Mouse (Mus musculus) limb, embryonic 13.5 days (tissue): ENCODE measurements around the gene Hnf4a. TPM values are rescaled to one million over a fixed set of nuclear protein-coding genes. Genes with fewer than 3 reads are reported as not detected.
"Not testable (repeated sequence)": the region's sequence is repeated elsewhere in the genome, so short reads cannot be mapped to it uniquely, and the experiment has no call there.

ENCODE experiments used
- ATAC-seq: fragments of 200-750 bp; cut with Nextera tagmentation; 2 replicates; pipeline ENCODE4 v1.8.0; 2017; ENCODE audit warnings: low read depth, moderate number of reproducible peaks, moderate TSS enrichment; ENCODE audit not compliant: low FRiP score
- H3K27ac ChIP-seq: fragments of 300-500 bp; sonication (generic); 2 replicates; pipeline ENCODE4 v1.5.1; 2015; ENCODE audit warnings: inconsistent platforms, mild to moderate bottlenecking, moderate library complexity
- H3K27me3 ChIP-seq: fragments of 300-500 bp; sonication (generic); 2 replicates; pipeline ENCODE4 v1.6.1; 2015; ENCODE audit warnings: mild to moderate bottlenecking, inconsistent platforms
- H3K36me3 ChIP-seq: fragments of 300-500 bp; sonication (generic); 2 replicates; pipeline ENCODE4 v1.6.1; 2015; ENCODE audit warnings: inconsistent platforms, mild to moderate bottlenecking, moderate library complexity
- H3K4me1 ChIP-seq: fragments of 300-500 bp; sonication (generic); 2 replicates; pipeline ENCODE4 v1.6.1; 2015; ENCODE audit warnings: inconsistent platforms
- H3K4me2 ChIP-seq: fragments of 300-500 bp; sonication (generic); replicated peaks from 2 replicates; pipeline ENCODE4 v1.6.1; 2015; ENCODE audit warnings: inconsistent platforms, mild to moderate bottlenecking, moderate library complexity
- H3K4me3 ChIP-seq: fragments of 300-500 bp; sonication (generic); 2 replicates; pipeline ENCODE4 v1.5.1; 2015; ENCODE audit warnings: moderate library complexity, mild to moderate bottlenecking, inconsistent platforms
- H3K9ac ChIP-seq: fragments of 300-500 bp; sonication (generic); 2 replicates; pipeline ENCODE4 v1.6.1; 2015; ENCODE audit warnings: mild to moderate bottlenecking, inconsistent platforms
- H3K9me3 ChIP-seq: fragments of 300-500 bp; sonication (generic); 2 replicates; pipeline ENCODE4 v1.6.1; 2016; ENCODE audit warnings: inconsistent platforms
- WGBS: fragments of 180-500 bp; shearing (Covaris S2); methylation state at CpG from one replicate; pipeline ENCODE4 v1.1.7; 2015; 5-methylcytosine and 5-hydroxymethylcytosine counted together
- polyA plus RNA-seq: library from polyadenylated mRNA; unstranded; fragments of >200 nt; fragmentation: Nextera tagmentation; extraction: Ambion mirVana; gene quantifications from 2 replicates; pipeline ENCODE4 v1.2.1, GENCODE M21; 2015

The Hnf4a gene
- 0.18 TPM in 1 of 2 replicates, not detected in the other for polyA plus RNA-seq

- no peak within 1 kb of the TSS for H3K4me2 ChIP-seq
- H3K27ac ChIP-seq, result no peak within 1 kb of the TSS
- H3K4me3 ChIP-seq, result no peak within 1 kb of the TSS
- H3K36me3 ChIP-seq, result no peaks in the 10 kb centered on the region
- H3K9ac ChIP-seq, result no peak within 1 kb of the TSS
- H3K27me3 ChIP-seq, result no peaks in the 10 kb centered on the region
- no peak for ATAC-seq
- H3K4me1 ChIP-seq, result 0 out of 2 replicates have a peak, but pooled peaks cover 5% of the 10 kb centered on the region
- H3K9me3 ChIP-seq, result no peaks in the 10 kb centered on the region
- WGBS, result 84% methylated on average over 10 of the region's 10 CpGs
Observed at GRCm38 (mm10) chr2:163506300-163507004, at the start of gene Hnf4a. Gene Hnf4a, plus strand, starts transcription at chr2:163506808.

GRCm38 (mm10) chr2:163458539-163459265 is 47.9 kb upstream of the Hnf4a start:
- Histone ChIP-seq H3K36me3 (no peaks in the 10 kb centered on the region), H3K4me1 (no peaks in the 10 kb centered on the region), H3K27me3 (peaks cover 32% of the 10 kb centered on the region), H3K9me3 (no peaks in the 10 kb centered on the region), H3K4me2 (no peak overlapping the region), H3K4me3 (no peak overlapping the region), H3K27ac (no peak overlapping the region), H3K9ac (no peak overlapping the region)
- 53% methylated on average over 27 of the region's 27 CpGs for WGBS
- no peak for ATAC-seq

GRCm38 (mm10) chr2:163459380-163459779 is 47.2 kb upstream of the Hnf4a start:
- no peak overlapping the region for H3K27ac ChIP-seq
- no peak overlapping the region for H3K9ac ChIP-seq
- WGBS, result 51% methylated on average over 10 of the region's 10 CpGs
- H3K4me1 ChIP-seq, result no peaks in the 10 kb centered on the region
- H3K9me3 ChIP-seq, result no peaks in the 10 kb centered on the region
- no peak overlapping the region for H3K4me2 ChIP-seq
- peaks cover 32% of the 10 kb centered on the region for H3K27me3 ChIP-seq
- no peak for ATAC-seq
- no peak overlapping the region for H3K4me3 ChIP-seq
- no peaks in the 10 kb centered on the region for H3K36me3 ChIP-seq

- Histone ChIP-seq H3K27me3 (peaks cover 32% of the 10 kb centered on the region), H3K36me3 (no peaks in the 10 kb centered on the region), H3K4me1 (no peaks in the 10 kb centered on the region), H3K27ac (no peak overlapping the region), H3K9ac (no peak overlapping the region), H3K4me2 (no peak overlapping the region), H3K4me3 (no peak overlapping the region), H3K9me3 (no peaks in the 10 kb centered on the region)
- WGBS, result 89% methylated on average over 8 of the region's 8 CpGs
- ATAC-seq, result no peak
Observed at GRCm38 (mm10) chr2:163460622-163461021, 46.0 kb upstream of the Hnf4a start.

GRCm38 (mm10) chr2:163461307-163461706 is 45.3 kb upstream of the Hnf4a start:
- not testable (repeated sequence) for H3K4me2 ChIP-seq, H3K4me1 ChIP-seq
- 94% methylated on average over 9 of the region's 9 CpGs for WGBS

GRCm38 (mm10) chr2:163462386-163462785 is 44.2 kb upstream of the Hnf4a start:
- WGBS, result 76% methylated on average over 5 of the region's 5 CpGs
- no peak for ATAC-seq

More at GRCm38 (mm10) chr2:163461307-163461706, 45.3 kb upstream of the Hnf4a start:
- ATAC-seq, H3K9me3 ChIP-seq, H3K4me3 ChIP-seq, H3K9ac ChIP-seq, H3K36me3 ChIP-seq, H3K27ac ChIP-seq: not testable (repeated sequence)
- H3K27me3 ChIP-seq, result peaks cover 32% of the 10 kb centered on the region

GRCm38 (mm10) chr2:163462801-163463200 is 43.8 kb upstream of the Hnf4a start:
- WGBS, result 74% methylated on average over 11 of the region's 11 CpGs
- no peak for ATAC-seq

More at GRCm38 (mm10) chr2:163462386-163462785, 44.2 kb upstream of the Hnf4a start:
- no peak overlapping the region for H3K27ac ChIP-seq
- no peak overlapping the region for H3K4me2 ChIP-seq
- no peaks in the 10 kb centered on the region for H3K9me3 ChIP-seq
- H3K4me1 ChIP-seq, result no peaks in the 10 kb centered on the region
- no peak overlapping the region for H3K9ac ChIP-seq
- peaks cover 32% of the 10 kb centered on the region for H3K27me3 ChIP-seq
- H3K36me3 ChIP-seq, result peaks cover 7% of the 10 kb centered on the region; the same call in 1 of the 2 replicates
- H3K4me3 ChIP-seq, result no peak overlapping the region

GRCm38 (mm10) chr2:163463251-163463769 is 43.3 kb upstream of the Hnf4a start:
- 62% methylated on average over 10 of the region's 10 CpGs for WGBS

More at GRCm38 (mm10) chr2:163462801-163463200, 43.8 kb upstream of the Hnf4a start:
- no peaks in the 10 kb centered on the region for H3K4me1 ChIP-seq
- no peak overlapping the region for H3K9ac ChIP-seq
- H3K36me3 ChIP-seq, result peaks cover 9% of the 10 kb centered on the region
- no peaks in the 10 kb centered on the region for H3K9me3 ChIP-seq
- H3K27ac ChIP-seq, result no peak overlapping the region
- H3K27me3 ChIP-seq, result peaks cover 30% of the 10 kb centered on the region
- H3K4me3 ChIP-seq, result no peak overlapping the region
- no peak overlapping the region for H3K4me2 ChIP-seq

GRCm38 (mm10) chr2:163463998-163464397 is 42.6 kb upstream of the Hnf4a start:
- H3K9me3 ChIP-seq, result no peaks in the 10 kb centered on the region
- 72% methylated on average over 4 of the region's 4 CpGs for WGBS
- ATAC-seq, result no peak

More at GRCm38 (mm10) chr2:163463251-163463769, 43.3 kb upstream of the Hnf4a start:
- Histone ChIP-seq H3K4me1 (no peaks in the 10 kb centered on the region), H3K4me3 (no peak overlapping the region), H3K4me2 (no peak overlapping the region), H3K27ac (no peak overlapping the region), H3K9ac (no peak overlapping the region), H3K36me3 (peaks cover 15% of the 10 kb centered on the region), H3K27me3 (peaks cover 25% of the 10 kb centered on the region), H3K9me3 (no peaks in the 10 kb centered on the region)
- no peak for ATAC-seq

GRCm38 (mm10) chr2:163464562-163464961 is 42.0 kb upstream of the Hnf4a start:
- 64% methylated on average over 6 of the region's 6 CpGs for WGBS
- Histone ChIP-seq H3K9ac (no peak overlapping the region), H3K27me3 (peaks cover 13% of the 10 kb centered on the region), H3K9me3 (no peaks in the 10 kb centered on the region), H3K27ac (no peak overlapping the region), H3K4me2 (no peak overlapping the region), H3K4me3 (no peak overlapping the region), H3K36me3 (peaks cover 27% of the 10 kb centered on the region), H3K4me1 (no peaks in the 10 kb centered on the region)
- ATAC-seq, result no peak

More at GRCm38 (mm10) chr2:163463998-163464397, 42.6 kb upstream of the Hnf4a start:
- H3K27me3 ChIP-seq, result peaks cover 18% of the 10 kb centered on the region
- H3K36me3 ChIP-seq, result peaks cover 21% of the 10 kb centered on the region
- no peak overlapping the region for H3K4me2 ChIP-seq
- no peak overlapping the region for H3K9ac ChIP-seq
- H3K27ac ChIP-seq, result no peak overlapping the region
- no peak overlapping the region for H3K4me3 ChIP-seq
- no peaks in the 10 kb centered on the region for H3K4me1 ChIP-seq

GRCm38 (mm10) chr2:163466771-163467170 is 39.8 kb upstream of the Hnf4a start:
- no peak overlapping the region for H3K4me2 ChIP-seq
- ATAC-seq, result no peak
- no peak overlapping the region for H3K9ac ChIP-seq
- H3K27me3 ChIP-seq, result no peaks in the 10 kb centered on the region
- no peaks in the 10 kb centered on the region for H3K9me3 ChIP-seq
- H3K4me1 ChIP-seq, result peaks cover 8% of the 10 kb centered on the region
- peaks cover 31% of the 10 kb centered on the region for H3K36me3 ChIP-seq
- 64% methylated on average over 8 of the region's 8 CpGs for WGBS
- no peak overlapping the region for H3K4me3 ChIP-seq
- no peak overlapping the region for H3K27ac ChIP-seq

- peaks cover 9% of the 10 kb centered on the region for H3K4me1 ChIP-seq
- H3K27me3 ChIP-seq, result no peaks in the 10 kb centered on the region
- H3K4me2 ChIP-seq, result no peak overlapping the region
- no peak overlapping the region for H3K4me3 ChIP-seq
- H3K27ac ChIP-seq, result no peak overlapping the region
- no peaks in the 10 kb centered on the region for H3K9me3 ChIP-seq
- WGBS, result 91% methylated on average over 6 of the region's 6 CpGs
- ATAC-seq, result no peak
- peaks cover 31% of the 10 kb centered on the region for H3K36me3 ChIP-seq
- no peak overlapping the region for H3K9ac ChIP-seq
Observed at GRCm38 (mm10) chr2:163467585-163467984, 39.0 kb upstream of the Hnf4a start.
